In the genomic region with DNA sequence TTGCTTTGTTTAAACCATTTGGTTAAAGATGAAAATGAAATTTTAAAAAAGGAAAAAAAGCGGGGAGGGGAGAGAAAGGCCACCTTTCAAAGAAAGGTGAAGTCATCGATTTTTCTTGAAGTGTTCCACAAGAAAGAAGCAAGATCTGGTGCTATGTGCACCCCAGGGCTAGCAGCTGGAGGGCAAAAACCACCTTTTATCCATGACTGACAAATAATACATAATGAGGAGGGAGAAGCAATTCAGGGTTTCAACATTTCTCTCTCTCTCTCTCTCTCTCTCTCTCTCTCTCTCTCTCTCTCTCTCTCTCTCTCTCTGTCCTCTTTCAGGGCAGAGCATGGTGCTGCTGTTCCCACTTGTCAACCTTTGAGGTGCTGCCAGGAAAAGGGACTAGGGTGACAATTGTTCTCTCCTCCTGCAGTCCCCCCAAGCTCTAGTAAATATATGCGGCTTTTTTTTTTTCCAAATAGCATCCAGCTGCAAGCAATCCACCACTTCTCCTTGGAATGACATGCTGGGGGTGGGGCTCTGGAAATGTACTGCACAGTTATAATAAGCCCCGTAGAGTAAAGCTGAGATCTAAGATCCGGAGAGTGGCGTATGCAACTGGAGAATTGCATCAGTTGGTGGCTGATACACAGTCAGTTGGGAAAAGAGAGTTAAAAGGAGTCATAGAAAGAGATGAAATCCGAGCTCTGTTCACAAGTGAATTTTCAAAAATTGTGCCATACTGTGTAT, we compare ENCODE assay signal across 11 mouse cellular contexts.
DNase-seq lines count a peak whose midpoint lies in the region; ATAC-seq and TF ChIP-seq lines count a peak whose summit lies in the region.
"Had no signal": no experiment of that assay in that cellular context is flagged by ENCODE, and none has a peak within 500 bp of the region (broad histone marks: within the 10 kb centered on the region; RNA-seq: fewer than 3 reads in every experiment).

No protein-coding gene starts in this region.

- ATAC-seq in kidney, postnatal 0 days (replicated peaks; ENCODE audit: low FRiP score, low read depth), result no peak
- ATAC-seq in forebrain, embryonic 13.5 days, result peak; percentile 96

- H3K27ac ChIP-seq in kidney, postnatal 0 days, result no peak overlapping the region
- peak overlapping the region; percentile 79 for H3K27ac ChIP-seq in forebrain, embryonic 13.5 days
- peak overlapping the region; percentile 52; the same call in 1 of the 2 replicates for H3K27ac ChIP-seq in midbrain, embryonic 10.5 days (replicated peaks)

- no peak for TF ChIP-seq POLR2A in brain, embryonic 14.5 days (IDR thresholded peaks at IDR 0.05; ENCODE audit: borderline replicate concordance, extremely low read depth, insufficient read depth, insufficient read length, poor library complexity, severe bottlenecking)

- H3K9ac ChIP-seq in kidney, postnatal 0 days (ENCODE audit: low read depth, low read length), result no peak overlapping the region
- no peak overlapping the region; the same call in 1 of the 2 replicates for H3K9ac ChIP-seq in forebrain, embryonic 13.5 days

- DNase-seq in kidney, postnatal 0 days (ENCODE audit: low spot score), result peak; percentile 78
- DNase-seq in kidney, adult 8-10 months, result no peak
- peak; percentile 91 for DNase-seq in brain, embryonic 14.5 days (ENCODE audit: low read depth)
- no peak for DNase-seq in midbrain, embryonic 10.5 days (ENCODE audit: low spot score)
- DNase-seq in liver, result no peak
- DNase-seq in cerebellum, adult 11 months, result no peak
- DNase-seq in natural killer cell, adult 2 months (ENCODE audit: low spot score in 2 of 2), result no peak
- DNase-seq: adrenal gland, postnatal 25 days had no signal

- TF ChIP-seq CTCF in kidney, postnatal 0 days (IDR thresholded peaks at IDR 0.05; ENCODE audit: low read depth), result no peak
- no peak for TF ChIP-seq CTCF in brain, embryonic 14.5 days (IDR thresholded peaks at IDR 0.05; ENCODE audit: borderline replicate concordance, extremely low read depth, insufficient read depth, insufficient read length)

- H3K4me2 ChIP-seq in kidney, postnatal 0 days (ENCODE audit: low read length), result no peak overlapping the region
- H3K4me2 ChIP-seq in forebrain, embryonic 13.5 days, result peak overlapping the region; percentile 30

- no peaks in the 10 kb centered on the region for H3K27me3 ChIP-seq in kidney, postnatal 0 days (ENCODE audit: insufficient read depth, low read length)
- H3K27me3 ChIP-seq in forebrain, embryonic 13.5 days, result no peaks in the 10 kb centered on the region
- H3K27me3 ChIP-seq in midbrain, embryonic 10.5 days (ENCODE audit: low read depth, poor library complexity, severe bottlenecking), result no peaks in the 10 kb centered on the region
- H3K27me3 ChIP-seq: CH12.LX had no signal

- WGBS in kidney, postnatal 0 days, result 55% methylated on average over 7 of the region's 7 CpGs
- 27% methylated on average over 7 of the region's 7 CpGs for WGBS in forebrain, embryonic 13.5 days
- 64% methylated on average over 7 of the region's 7 CpGs for WGBS in midbrain, embryonic 10.5 days

- H3K36me3 ChIP-seq in kidney, postnatal 0 days (ENCODE audit: insufficient read depth, low read length), result no peaks in the 10 kb centered on the region
- H3K36me3 ChIP-seq in forebrain, embryonic 13.5 days (ENCODE audit: poor library complexity, severe bottlenecking), result no peaks in the 10 kb centered on the region
- no peaks in the 10 kb centered on the region for H3K36me3 ChIP-seq in midbrain, embryonic 10.5 days

- no peak overlapping the region for H3K4me3 ChIP-seq in kidney, postnatal 0 days (replicated peaks; ENCODE audit: low read depth, low read length)
- H3K4me3 ChIP-seq in forebrain, embryonic 13.5 days, result no peak overlapping the region
- H3K4me3 ChIP-seq in midbrain, embryonic 10.5 days, result no peak overlapping the region
- H3K4me3 ChIP-seq: erythroblast, embryonic 14.5 days had no signal

- H3K9me3 ChIP-seq in kidney, postnatal 0 days (replicated peaks; ENCODE audit: low read length), result no peaks in the 10 kb centered on the region
- H3K9me3 ChIP-seq in forebrain, embryonic 13.5 days (replicated peaks), result no peaks in the 10 kb centered on the region
- no peaks in the 10 kb centered on the region for H3K9me3 ChIP-seq in midbrain, embryonic 10.5 days (replicated peaks)

- no peaks in the 10 kb centered on the region for H3K4me1 ChIP-seq in kidney, postnatal 0 days (replicated peaks; ENCODE audit: insufficient read depth, low read length)
- H3K4me1 ChIP-seq in forebrain, embryonic 13.5 days, result peaks cover 6% of the 10 kb centered on the region
- H3K4me1 ChIP-seq in midbrain, embryonic 10.5 days, result peaks cover 8% of the 10 kb centered on the region

Comparison
In these comparisons a context has a peak if more than half of its experiments do, and no peak if none do; other contexts are left out.
1. DNase-seq: peak in kidney, postnatal 0 days (single experiment) and brain, embryonic 14.5 days (single experiment); none in kidney, adult 8-10 months (0 of 2), midbrain, embryonic 10.5 days (single experiment), liver (single experiment), cerebellum, adult 11 months (single experiment) and natural killer cell, adult 2 months (0 of 2).